Mouse (Mus musculus): Measurements from ENCODE around the gene Traf5. TPM values are rescaled to one million over a fixed set of nuclear protein-coding genes. Genes with fewer than 3 reads are reported as not detected.

The Traf5 gene
- polyA plus RNA-seq, 1 experiment from 2014 or later: 11.2 TPM

DNA sequence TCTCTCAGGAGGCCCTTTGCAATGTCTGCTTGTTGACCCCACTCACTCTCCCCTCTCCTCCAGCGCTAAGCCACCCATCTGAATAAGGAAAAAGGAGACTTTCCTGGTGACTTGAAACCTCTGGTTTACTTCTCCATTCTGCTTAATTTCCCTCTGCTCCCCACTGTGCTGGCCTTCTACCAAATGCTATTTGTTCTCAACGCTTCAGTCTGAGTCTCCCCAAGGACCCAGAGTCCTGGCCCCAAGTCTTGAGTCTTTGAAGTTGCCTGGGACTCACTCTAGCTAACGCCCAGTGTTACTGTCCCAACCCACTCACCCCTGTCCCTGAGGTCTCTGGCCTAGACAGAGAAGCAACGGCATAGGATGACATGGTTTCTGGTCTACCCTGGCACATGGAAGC, 4.3 kb downstream of the Traf5 start:
- Histone ChIP-seq H3K4me1 (ENCODE audit: control insufficient read depth, insufficient read depth, low read length) (peaks cover 10% of the 10 kb centered on the region; the same call in 1 of the 2 replicates), H3K27ac (ENCODE audit: low read depth, low read length) (no peak overlapping the region), H3K9me3 (replicated peaks; ENCODE audit: control insufficient read depth, low read length) (no peaks in the 10 kb centered on the region), H3K9ac (ENCODE audit: low read depth, low read length) (no peak overlapping the region), H3K4me3 (ENCODE audit: low read depth, low read length) (no peak overlapping the region), H3K36me3 (ENCODE audit: control insufficient read depth, insufficient read depth, low read length) (no peaks in the 10 kb centered on the region), H3K4me2 (no peak overlapping the region), H3K27me3 (ENCODE audit: control insufficient read depth, insufficient read depth, low read length) (peaks cover 16% of the 10 kb centered on the region)
- 79% methylated on average over 4 of the region's 4 CpGs for WGBS (ENCODE audit: insufficient replicate concordance)
- no peak for ATAC-seq (replicated peaks; ENCODE audit: insufficient number of reproducible peaks, low FRiP score, low TSS enrichment)

- 68% methylated on average over 4 of the region's 4 CpGs for WGBS (ENCODE audit: insufficient replicate concordance)
- no peak overlapping the region for H3K4me3 ChIP-seq (ENCODE audit: low read depth, low read length)
Measured at GRCm38 (mm10) chr1:192087098-192087497, 5.3 kb downstream of the Traf5 start.

GRCm38 (mm10) chr1:192086279-192087037, 5.9 kb downstream of the Traf5 start:
- H3K36me3 ChIP-seq (ENCODE audit: control insufficient read depth, insufficient read depth, low read length): no peaks in the 10 kb centered on the region
- 79% methylated on average over 12 of the region's 12 CpGs for WGBS (ENCODE audit: insufficient replicate concordance)
- H3K4me1 ChIP-seq (ENCODE audit: control insufficient read depth, insufficient read depth, low read length): peaks cover 10% of the 10 kb centered on the region; the same call in 1 of the 2 replicates
- H3K4me3 ChIP-seq (ENCODE audit: low read depth, low read length): no peak overlapping the region
- H3K9ac ChIP-seq (ENCODE audit: low read depth, low read length): no peak overlapping the region
- H3K9me3 ChIP-seq (replicated peaks; ENCODE audit: control insufficient read depth, low read length): peaks cover 7% of the 10 kb centered on the region
- peaks cover 16% of the 10 kb centered on the region for H3K27me3 ChIP-seq (ENCODE audit: control insufficient read depth, insufficient read depth, low read length)
- no peak overlapping the region for H3K4me2 ChIP-seq
- no peak overlapping the region for H3K27ac ChIP-seq (ENCODE audit: low read depth, low read length)
- no peak for ATAC-seq (replicated peaks; ENCODE audit: insufficient number of reproducible peaks, low FRiP score, low TSS enrichment)

More at GRCm38 (mm10) chr1:192087098-192087497, 5.3 kb downstream of the Traf5 start:
- Histone ChIP-seq H3K9me3 (replicated peaks; ENCODE audit: control insufficient read depth, low read length) (peaks cover 3% of the 10 kb centered on the region; the same call in 1 of the 2 replicates), H3K27ac (ENCODE audit: low read depth, low read length) (no peak overlapping the region), H3K27me3 (ENCODE audit: control insufficient read depth, insufficient read depth, low read length) (peaks cover 16% of the 10 kb centered on the region), H3K4me1 (ENCODE audit: control insufficient read depth, insufficient read depth, low read length) (peaks cover 10% of the 10 kb centered on the region; the same call in 1 of the 2 replicates), H3K36me3 (ENCODE audit: control insufficient read depth, insufficient read depth, low read length) (no peaks in the 10 kb centered on the region), H3K9ac (ENCODE audit: low read depth, low read length) (no peak overlapping the region), H3K4me2 (no peak overlapping the region)
- no peak for ATAC-seq (replicated peaks; ENCODE audit: insufficient number of reproducible peaks, low FRiP score, low TSS enrichment)

DNA sequence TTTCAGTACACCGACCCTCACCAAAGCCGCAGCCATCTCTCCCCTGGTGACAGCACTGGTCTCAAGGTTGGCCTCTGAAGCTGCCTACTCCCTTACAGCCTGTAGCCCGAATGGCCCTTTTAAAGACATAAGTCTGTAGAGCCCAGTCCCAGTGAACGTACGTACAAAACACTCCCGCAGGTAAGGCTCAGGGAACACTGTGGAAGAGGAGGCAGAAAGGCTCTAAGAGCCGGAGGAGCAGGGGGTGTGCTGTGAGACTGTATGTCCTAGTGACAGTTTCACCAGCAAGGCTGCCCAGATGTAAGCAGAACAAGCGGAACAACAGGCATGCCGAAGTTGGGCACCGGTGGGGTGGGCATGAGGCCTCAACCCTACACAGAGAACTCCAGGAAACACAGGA, 7.1 kb downstream of the Traf5 start:
- Histone ChIP-seq H3K27me3 (ENCODE audit: control insufficient read depth, insufficient read depth, low read length) (peaks cover 6% of the 10 kb centered on the region), H3K9me3 (replicated peaks; ENCODE audit: control insufficient read depth, low read length) (peaks cover 16% of the 10 kb centered on the region), H3K36me3 (ENCODE audit: control insufficient read depth, insufficient read depth, low read length) (no peaks in the 10 kb centered on the region), H3K4me2 (no peak overlapping the region), H3K4me3 (ENCODE audit: low read depth, low read length) (no peak overlapping the region), H3K27ac (ENCODE audit: low read depth, low read length) (no peak overlapping the region), H3K4me1 (ENCODE audit: control insufficient read depth, insufficient read depth, low read length) (peaks cover 7% of the 10 kb centered on the region; the same call in 1 of the 2 replicates), H3K9ac (ENCODE audit: low read depth, low read length) (no peak overlapping the region)
- WGBS (ENCODE audit: insufficient replicate concordance): 88% methylated on average over 10 of the region's 10 CpGs
- no peak for ATAC-seq (replicated peaks; ENCODE audit: insufficient number of reproducible peaks, low FRiP score, low TSS enrichment)

- H3K9ac ChIP-seq (ENCODE audit: low read depth, low read length): no peak overlapping the region
- WGBS (ENCODE audit: insufficient replicate concordance): 81% methylated on average over 1 of the region's 1 CpGs
- ATAC-seq (replicated peaks; ENCODE audit: insufficient number of reproducible peaks, low FRiP score, low TSS enrichment): no peak
Measured at GRCm38 (mm10) chr1:192082646-192083045, 9.7 kb downstream of the Traf5 start.

DNA sequence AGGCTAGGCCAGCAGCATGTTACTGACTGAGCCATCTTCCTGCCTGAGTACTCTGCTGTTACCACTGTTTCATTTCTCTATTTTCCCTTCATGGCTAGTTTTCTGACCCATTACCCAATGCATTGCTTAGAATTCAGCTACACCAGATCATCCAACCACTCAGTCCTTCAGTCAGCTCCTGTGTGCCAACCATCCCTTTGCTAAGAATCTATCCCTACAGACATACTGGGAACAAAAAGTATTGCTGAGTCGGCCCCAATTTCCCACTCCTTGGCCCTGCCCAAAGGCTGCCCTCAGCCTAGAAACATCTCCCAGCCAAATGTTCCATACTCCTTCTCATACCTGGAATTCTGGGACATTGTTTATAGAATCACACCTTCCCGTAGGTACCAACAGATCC, 11.2 kb downstream of the Traf5 start:
- Histone ChIP-seq H3K9ac (ENCODE audit: low read depth, low read length) (no peak overlapping the region), H3K4me2 (no peak overlapping the region), H3K9me3 (replicated peaks; ENCODE audit: control insufficient read depth, low read length) (peaks cover 16% of the 10 kb centered on the region), H3K36me3 (ENCODE audit: control insufficient read depth, insufficient read depth, low read length) (no peaks in the 10 kb centered on the region), H3K4me1 (ENCODE audit: control insufficient read depth, insufficient read depth, low read length) (0 out of 2 replicates have a peak, but pooled peaks cover 2% of the 10 kb centered on the region), H3K27me3 (ENCODE audit: control insufficient read depth, insufficient read depth, low read length) (no peaks in the 10 kb centered on the region), H3K4me3 (ENCODE audit: low read depth, low read length) (no peak overlapping the region), H3K27ac (ENCODE audit: low read depth, low read length) (no peak overlapping the region)
- no peak for ATAC-seq (replicated peaks; ENCODE audit: insufficient number of reproducible peaks, low FRiP score, low TSS enrichment)
- WGBS (ENCODE audit: insufficient replicate concordance): 80% methylated on average over 2 of the region's 2 CpGs

More at GRCm38 (mm10) chr1:192082646-192083045, 9.7 kb downstream of the Traf5 start:
- Histone ChIP-seq H3K9me3 (replicated peaks; ENCODE audit: control insufficient read depth, low read length) (peaks cover 16% of the 10 kb centered on the region), H3K4me2 (no peak overlapping the region), H3K36me3 (ENCODE audit: control insufficient read depth, insufficient read depth, low read length) (no peaks in the 10 kb centered on the region), H3K27me3 (ENCODE audit: control insufficient read depth, insufficient read depth, low read length) (no peaks in the 10 kb centered on the region), H3K4me3 (ENCODE audit: low read depth, low read length) (no peak overlapping the region), H3K4me1 (ENCODE audit: control insufficient read depth, insufficient read depth, low read length) (peaks cover 7% of the 10 kb centered on the region; the same call in 1 of the 2 replicates), H3K27ac (ENCODE audit: low read depth, low read length) (no peak overlapping the region)

DNA sequence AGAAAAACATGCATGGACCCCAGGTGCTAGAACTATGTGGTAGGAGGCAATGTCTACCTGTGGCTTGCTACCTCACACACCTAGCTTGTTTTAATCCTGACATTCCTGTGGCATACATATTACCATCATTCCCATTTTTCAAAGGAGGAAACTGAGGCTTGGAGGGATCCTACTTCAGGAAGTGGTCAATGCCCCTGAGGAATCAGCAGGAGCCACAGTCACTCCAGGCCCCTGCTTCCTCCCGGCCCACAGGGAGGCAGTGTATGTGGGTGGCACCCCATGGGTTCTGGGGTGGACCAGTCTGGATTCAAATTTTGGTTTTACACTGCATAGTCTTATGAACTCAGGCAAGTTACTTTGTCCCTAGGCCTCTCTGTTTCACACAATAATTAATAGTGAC, 13.2 kb downstream of the Traf5 start:
- no peak overlapping the region for H3K27ac ChIP-seq (ENCODE audit: low read depth, low read length)
- H3K9me3 ChIP-seq (replicated peaks; ENCODE audit: control insufficient read depth, low read length): peaks cover 16% of the 10 kb centered on the region
- H3K4me3 ChIP-seq (ENCODE audit: low read depth, low read length): no peak overlapping the region
- no peak overlapping the region for H3K4me2 ChIP-seq
- ATAC-seq (replicated peaks; ENCODE audit: insufficient number of reproducible peaks, low FRiP score, low TSS enrichment): no peak
- 0 out of 2 replicates have a peak, but pooled peaks cover 2% of the 10 kb centered on the region for H3K4me1 ChIP-seq (ENCODE audit: control insufficient read depth, insufficient read depth, low read length)
- H3K9ac ChIP-seq (ENCODE audit: low read depth, low read length): no peak overlapping the region
- H3K27me3 ChIP-seq (ENCODE audit: control insufficient read depth, insufficient read depth, low read length): no peaks in the 10 kb centered on the region
- 82% methylated on average over 1 of the region's 1 CpGs for WGBS (ENCODE audit: insufficient replicate concordance)
- H3K36me3 ChIP-seq (ENCODE audit: control insufficient read depth, insufficient read depth, low read length): no peaks in the 10 kb centered on the region

DNA sequence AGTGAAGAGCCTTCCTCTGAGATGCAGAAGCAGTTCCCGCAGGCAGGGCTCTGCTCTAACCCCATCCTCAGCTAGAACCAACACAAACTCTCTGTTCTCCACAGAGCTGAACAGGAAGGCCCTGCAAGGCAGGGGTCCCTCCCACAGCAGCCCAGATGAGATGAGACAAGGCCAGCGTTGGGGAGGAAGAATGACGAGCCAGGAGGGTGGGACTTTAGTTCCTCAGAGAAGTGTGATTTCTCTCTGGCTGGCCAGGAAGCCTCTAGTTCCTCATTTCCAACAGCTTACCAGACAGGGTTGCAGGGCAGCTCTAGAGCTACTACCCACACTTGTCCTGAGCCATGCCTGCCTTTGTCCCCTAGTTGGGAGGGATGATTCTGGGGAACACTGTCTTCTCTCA, 14.0 kb downstream of the Traf5 start:
- 42% methylated on average over 3 of the region's 3 CpGs for WGBS (ENCODE audit: insufficient replicate concordance)
- H3K27ac ChIP-seq (ENCODE audit: low read depth, low read length): peak overlapping the region; percentile 67; the same call in 1 of the 2 replicates
- 0 out of 2 replicates have a peak, but pooled peaks cover 2% of the 10 kb centered on the region for H3K4me1 ChIP-seq (ENCODE audit: control insufficient read depth, insufficient read depth, low read length)
- H3K9ac ChIP-seq (ENCODE audit: low read depth, low read length): no peak overlapping the region
- H3K4me2 ChIP-seq: no peak overlapping the region
- peaks cover 16% of the 10 kb centered on the region for H3K9me3 ChIP-seq (replicated peaks; ENCODE audit: control insufficient read depth, low read length)
- H3K27me3 ChIP-seq (ENCODE audit: control insufficient read depth, insufficient read depth, low read length): no peaks in the 10 kb centered on the region
- no peak for ATAC-seq (replicated peaks; ENCODE audit: insufficient number of reproducible peaks, low FRiP score, low TSS enrichment)
- no peaks in the 10 kb centered on the region for H3K36me3 ChIP-seq (ENCODE audit: control insufficient read depth, insufficient read depth, low read length)
- no peak overlapping the region for H3K4me3 ChIP-seq (ENCODE audit: low read depth, low read length)
